Comparison of ENCODE assay signal across 9 mouse cellular contexts in the genomic region with DNA sequence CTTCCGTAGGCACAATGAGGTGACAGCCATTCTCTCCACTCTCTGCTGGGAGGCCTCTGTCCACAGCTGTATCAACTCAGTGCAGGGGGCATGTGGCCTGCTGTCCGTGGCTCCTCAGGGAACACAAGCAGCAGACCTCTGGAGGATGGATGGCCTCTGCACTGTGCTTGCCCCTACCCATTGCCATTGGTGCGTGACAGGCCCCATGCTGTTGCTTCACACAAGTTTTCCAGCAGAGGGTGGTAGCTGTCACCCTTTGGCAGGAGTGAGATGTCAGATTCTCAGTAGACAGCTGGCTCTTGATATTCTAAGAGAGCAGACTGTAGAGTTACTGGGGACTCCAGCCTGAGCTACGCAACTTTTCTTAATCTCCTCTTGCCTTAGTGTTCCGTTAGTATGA.
DNase-seq lines count a peak whose midpoint lies in the region; ATAC-seq and TF ChIP-seq lines count a peak whose summit lies in the region.
"Had no signal": no experiment of that assay in that cellular context is flagged by ENCODE, and none has a peak within 500 bp of the region (broad histone marks: within the 10 kb centered on the region; RNA-seq: fewer than 3 reads in every experiment).

No protein-coding gene starts in this region.

- ATAC-seq in midbrain, embryonic 14.5 days (ENCODE audit: low FRiP score, low TSS enrichment), result no peak
- no peak for ATAC-seq in midbrain, embryonic 16.5 days
- ATAC-seq in forebrain, embryonic 16.5 days, result peak; percentile 45

- H3K79me2 ChIP-seq in heart, adult 2 months (replicated peaks; ENCODE audit: control insufficient read depth, insufficient read depth, low read length), result no peaks in the 10 kb centered on the region

- H3K4me3 ChIP-seq in heart, adult 2 months, result no peak overlapping the region
- no peak overlapping the region for H3K4me3 ChIP-seq in midbrain, embryonic 14.5 days (replicated peaks; ENCODE audit: low read depth, low read length)
- H3K4me3 ChIP-seq in midbrain, embryonic 16.5 days (ENCODE audit: low read depth, low read length), result no peak overlapping the region
- no peak overlapping the region for H3K4me3 ChIP-seq in forebrain, embryonic 16.5 days (replicated peaks; ENCODE audit: low read length)
- H3K4me3 ChIP-seq: embryonic facial prominence, embryonic 15.5 days had no signal

- H3K9me3 ChIP-seq in midbrain, embryonic 14.5 days (ENCODE audit: control insufficient read depth, low read length), result no peaks in the 10 kb centered on the region
- no peaks in the 10 kb centered on the region for H3K9me3 ChIP-seq in midbrain, embryonic 16.5 days (replicated peaks; ENCODE audit: control insufficient read depth, low read length, poor library complexity, severe bottlenecking)
- no peaks in the 10 kb centered on the region for H3K9me3 ChIP-seq in forebrain, embryonic 16.5 days (ENCODE audit: control insufficient read depth, low read length)
- H3K9me3 ChIP-seq: embryonic facial prominence, embryonic 15.5 days had no signal

- TF ChIP-seq EP300 in heart, adult 2 months (IDR thresholded peaks at IDR 0.05; ENCODE audit: insufficient read depth, low read depth, low read length), result no peak

- H3K27me3 ChIP-seq in heart, adult 2 months (ENCODE audit: control insufficient read depth, insufficient read depth, low read length), result no peaks in the 10 kb centered on the region
- no peaks in the 10 kb centered on the region for H3K27me3 ChIP-seq in midbrain, embryonic 14.5 days (ENCODE audit: control insufficient read depth, insufficient read depth, low read length)
- H3K27me3 ChIP-seq in midbrain, embryonic 16.5 days (ENCODE audit: control insufficient read depth, insufficient read depth, low read depth, low read length), result no peaks in the 10 kb centered on the region
- H3K27me3 ChIP-seq in forebrain, embryonic 16.5 days (replicated peaks; ENCODE audit: control insufficient read depth, insufficient read depth, low read length), result no peaks in the 10 kb centered on the region
- H3K27me3 ChIP-seq: embryonic facial prominence, embryonic 15.5 days had no signal

- intact Hi-C loops in heart, adult 2 months (cut with DNase I), result no loop called here

- H3K4me2 ChIP-seq in midbrain, embryonic 14.5 days (ENCODE audit: low read length), result no peak overlapping the region
- no peak overlapping the region for H3K4me2 ChIP-seq in midbrain, embryonic 16.5 days (ENCODE audit: low read length)
- H3K4me2 ChIP-seq in forebrain, embryonic 16.5 days (ENCODE audit: low read length), result no peak overlapping the region
- H3K4me2 ChIP-seq: embryonic facial prominence, embryonic 15.5 days had no signal

- no peak overlapping the region for H3K27ac ChIP-seq in heart, adult 2 months
- no peak overlapping the region for H3K27ac ChIP-seq in midbrain, embryonic 14.5 days (replicated peaks; ENCODE audit: low read depth, low read length)
- no peak overlapping the region for H3K27ac ChIP-seq in midbrain, embryonic 16.5 days (ENCODE audit: low read length)
- no peak overlapping the region for H3K27ac ChIP-seq in forebrain, embryonic 16.5 days (ENCODE audit: low read length)
- H3K27ac ChIP-seq: embryonic facial prominence, embryonic 15.5 days had no signal

- DNase-seq in heart, adult 2 months, result no peak
- DNase-seq in heart, adult 8-10 months (ENCODE audit: low spot score), result no peak
- DNase-seq in midbrain, embryonic 14.5 days, result peak; percentile 59
- DNase-seq in thymus, postnatal 14 days, result peak; percentile 47
- no peak for DNase-seq in adrenal gland, postnatal 25 days
- DNase-seq in adrenal gland, adult 2 months, result no peak

- WGBS in heart, adult 2 months, result 65% methylated on average over 5 of the region's 5 CpGs
- 48% methylated on average over 5 of the region's 5 CpGs for WGBS in midbrain, embryonic 14.5 days
- WGBS in midbrain, embryonic 16.5 days, result 58% methylated on average over 5 of the region's 5 CpGs
- 77% methylated on average over 5 of the region's 5 CpGs for WGBS in forebrain, embryonic 16.5 days

- H3K36me3 ChIP-seq in heart, adult 2 months (ENCODE audit: control insufficient read depth, insufficient read depth, low read length), result no peaks in the 10 kb centered on the region
- no peaks in the 10 kb centered on the region for H3K36me3 ChIP-seq in midbrain, embryonic 14.5 days (ENCODE audit: control insufficient read depth, insufficient read depth, low read length)
- no peaks in the 10 kb centered on the region for H3K36me3 ChIP-seq in midbrain, embryonic 16.5 days (ENCODE audit: control insufficient read depth, insufficient read depth, low read length)
- no peaks in the 10 kb centered on the region for H3K36me3 ChIP-seq in forebrain, embryonic 16.5 days (ENCODE audit: control insufficient read depth, insufficient read depth)
- H3K36me3 ChIP-seq: embryonic facial prominence, embryonic 15.5 days had no signal

- H3K9ac ChIP-seq in heart, adult 2 months (ENCODE audit: low read depth, low read length), result no peak overlapping the region
- no peak overlapping the region for H3K9ac ChIP-seq in midbrain, embryonic 14.5 days (replicated peaks; ENCODE audit: low read length)
- H3K9ac ChIP-seq in midbrain, embryonic 16.5 days (ENCODE audit: low read depth, low read length), result no peak overlapping the region
- no peak overlapping the region for H3K9ac ChIP-seq in forebrain, embryonic 16.5 days (replicated peaks; ENCODE audit: low read depth, low read length)
- H3K9ac ChIP-seq: embryonic facial prominence, embryonic 15.5 days had no signal

- TF ChIP-seq CTCF in heart, adult 2 months (IDR thresholded peaks at IDR 0.05), result peak; percentile 49

- no peak for TF ChIP-seq POLR2A in heart, adult 2 months (IDR thresholded peaks at IDR 0.05; ENCODE audit: insufficient read depth, low read depth, low read length)

- H3K4me1 ChIP-seq in heart, adult 2 months (ENCODE audit: control insufficient read depth, insufficient read depth, low read length), result no peaks in the 10 kb centered on the region
- peaks cover 9% of the 10 kb centered on the region; the same call in 1 of the 2 replicates for H3K4me1 ChIP-seq in midbrain, embryonic 14.5 days (ENCODE audit: control insufficient read depth, insufficient read depth, low read length)
- no peaks in the 10 kb centered on the region for H3K4me1 ChIP-seq in midbrain, embryonic 16.5 days (ENCODE audit: control insufficient read depth, insufficient read depth, low read length)
- no peaks in the 10 kb centered on the region for H3K4me1 ChIP-seq in forebrain, embryonic 16.5 days (replicated peaks; ENCODE audit: control insufficient read depth, insufficient read depth, low read length)
- H3K4me1 ChIP-seq: embryonic facial prominence, embryonic 15.5 days had no signal

Comparison
In these comparisons a context has a peak if more than half of its experiments do, and no peak if none do; other contexts are left out.
1. DNase-seq: peak in midbrain, embryonic 14.5 days (single experiment) and thymus, postnatal 14 days (single experiment); none in heart, adult 2 months (0 of 2), heart, adult 8-10 months (single experiment), adrenal gland, postnatal 25 days (single experiment) and adrenal gland, adult 2 months (single experiment).